Mouse (Mus musculus) gastrocnemius, postnatal 25 days (tissue): ENCODE data around the gene R3hcc1l. TPM values are rescaled to one million over a fixed set of nuclear protein-coding genes. Genes with fewer than 3 reads are reported as not detected.

ENCODE experiments used
- DNase-seq: peaks from one replicate; pipeline ENCODE4 v3.0.0; 2022
- total RNA-seq, 2 experiments: library from RNA; stranded (reverse); gene quantifications; 1 replicate in 1 of 2; 2 replicates in 1 of 2; pipeline ENCODE4 v1.2.3; 2021

R3hcc1l gene
- total RNA-seq, 2 experiments from 2014 or later, result 8.5 to 9.6 TPM

GRCm38 (mm10) chr19:42540649-42541048 is 22.1 kb downstream of the R3hcc1l start:
- DNase-seq, result no peak

- no peak for DNase-seq
Measured at GRCm38 (mm10) chr19:42558701-42559100, 40.1 kb downstream of the R3hcc1l start.

GRCm38 (mm10) chr19:42561991-42562390 is 43.4 kb downstream of the R3hcc1l start:
- peak; percentile 16 for DNase-seq

GRCm38 (mm10) chr19:42562981-42563380 is 44.4 kb downstream of the R3hcc1l start:
- DNase-seq, result no peak

GRCm38 (mm10) chr19:42563726-42564270 is 45.2 kb downstream of the R3hcc1l start:
- DNase-seq, result no peak

GRCm38 (mm10) chr19:42566283-42567019 is 47.9 kb downstream of the R3hcc1l start:
- no peak for DNase-seq

GRCm38 (mm10) chr19:42567020-42567419 is 48.5 kb downstream of the R3hcc1l start:
- no peak for DNase-seq

GRCm38 (mm10) chr19:42569076-42569475 is 50.5 kb downstream of the R3hcc1l start:
- no peak for DNase-seq

- no peak for DNase-seq
Measured at GRCm38 (mm10) chr19:42571291-42571690, 52.7 kb downstream of the R3hcc1l start.

GRCm38 (mm10) chr19:42575317-42575716 is 56.8 kb downstream of the R3hcc1l start:
- no peak for DNase-seq

GRCm38 (mm10) chr19:42576856-42577255 is 58.3 kb downstream of the R3hcc1l start:
- DNase-seq, result no peak

- no peak for DNase-seq
Measured at GRCm38 (mm10) chr19:42578631-42579030, 60.1 kb downstream of the R3hcc1l start.

GRCm38 (mm10) chr19:42580701-42581100 is 62.1 kb downstream of the R3hcc1l start:
- no peak for DNase-seq

- DNase-seq, result no peak
Measured at GRCm38 (mm10) chr19:42582811-42583370, 64.3 kb downstream of the R3hcc1l start.

- DNase-seq, result no peak
Measured at GRCm38 (mm10) chr19:42583677-42584076, 65.1 kb downstream of the R3hcc1l start.

GRCm38 (mm10) chr19:42584188-42584587 is 65.6 kb downstream of the R3hcc1l start:
- DNase-seq, result no peak

GRCm38 (mm10) chr19:42587704-42588103 is 69.1 kb downstream of the R3hcc1l start:
- no peak for DNase-seq

GRCm38 (mm10) chr19:42589246-42589645 is 70.7 kb downstream of the R3hcc1l start:
- DNase-seq, result no peak

GRCm38 (mm10) chr19:42591534-42591933 is 73.0 kb downstream of the R3hcc1l start:
- DNase-seq, result no peak

- no peak for DNase-seq
Measured at GRCm38 (mm10) chr19:42593456-42593855, 74.9 kb downstream of the R3hcc1l start.

- no peak for DNase-seq
Measured at GRCm38 (mm10) chr19:42595066-42595465, 76.5 kb downstream of the R3hcc1l start.

GRCm38 (mm10) chr19:42597286-42597685 is 78.7 kb downstream of the R3hcc1l start:
- no peak for DNase-seq

GRCm38 (mm10) chr19:42597896-42598295 is 79.3 kb downstream of the R3hcc1l start:
- DNase-seq, result no peak

- no peak for DNase-seq
Measured at GRCm38 (mm10) chr19:42599891-42600290, 81.3 kb downstream of the R3hcc1l start.
